Mouse (Mus musculus): ENCODE measurements around the gene Gm1123. TPM values are rescaled to one million over a fixed set of nuclear protein-coding genes. Genes with fewer than 3 reads are reported as not detected.

The Gm1123 gene
- polyA plus RNA-seq, 1 experiment from 2014 or later = not detected

GRCm38 (mm10) chr9:98957751-98958351 lies 77.7 kb downstream of the Gm1123 start:
- Histone ChIP-seq H3K4me3 (ENCODE audit: low read depth, low read length) (no peak overlapping the region), H3K4me1 (ENCODE audit: control insufficient read depth, insufficient read depth, low read length) (peaks cover 19% of the 10 kb centered on the region), H3K9ac (ENCODE audit: low read length) (no peak overlapping the region), H3K36me3 (ENCODE audit: control insufficient read depth, insufficient read depth, low read length) (no peaks in the 10 kb centered on the region), H3K9me3 (replicated peaks; ENCODE audit: control insufficient read depth, low read length) (no peaks in the 10 kb centered on the region), H3K4me2 (ENCODE audit: low read length) (no peak overlapping the region), H3K27ac (ENCODE audit: low read depth, low read length) (no peak overlapping the region), H3K27me3 (replicated peaks; ENCODE audit: control insufficient read depth, insufficient read depth, low read length) (peaks cover 87% of the 10 kb centered on the region)
- ATAC-seq (no peak), DNase-seq (ENCODE audit: low spot score) (no peak)
- 1% methylated on average over 23 of the region's 23 CpGs for WGBS

Other genes starting within 250 kb of the Gm1123 start
- gene Prr23a1, start 193.2 kb downstream of the Gm1123 start, polyA plus RNA-seq (2014; fragmentation: Nextera tagmentation; extraction: Ambion mirVana) = 0.20 TPM in 1 of 2 replicates, not detected in the other
- not detected in 2 replicates for gene Prr23a2, start 179.2 kb downstream of the Gm1123 start, polyA plus RNA-seq (2014; fragmentation: Nextera tagmentation; extraction: Ambion mirVana)
- gene Prr23a3, start 170.9 kb downstream of the Gm1123 start, polyA plus RNA-seq (2014; fragmentation: Nextera tagmentation; extraction: Ambion mirVana) = not detected in 2 replicates
- gene 7420426K07Rik, start 132.6 kb downstream of the Gm1123 start, polyA plus RNA-seq (2014; fragmentation: Nextera tagmentation; extraction: Ambion mirVana) = not detected in 2 replicates
- 0.43 and 0.72 TPM in 2 replicates for gene Foxl2, start 80.4 kb downstream of the Gm1123 start, polyA plus RNA-seq (2014; fragmentation: Nextera tagmentation; extraction: Ambion mirVana)
- 104 and 105 TPM in 2 replicates for gene Faim, start 49.3 kb downstream of the Gm1123 start, polyA plus RNA-seq (2014; fragmentation: Nextera tagmentation; extraction: Ambion mirVana)
- gene Pik3cb, start 104.9 kb upstream of the Gm1123 start, polyA plus RNA-seq (2014; fragmentation: Nextera tagmentation; extraction: Ambion mirVana) = 5.0 and 5.2 TPM in 2 replicates
- not detected in 2 replicates for gene Faiml, start 201.5 kb upstream of the Gm1123 start, polyA plus RNA-seq (2014; fragmentation: Nextera tagmentation; extraction: Ambion mirVana)
- gene Cep70, start 207.7 kb upstream of the Gm1123 start, polyA plus RNA-seq (2014; fragmentation: Nextera tagmentation; extraction: Ambion mirVana) = 65.1 and 78.1 TPM in 2 replicates